Mouse (Mus musculus) lung, adult 2 months (tissue): Measurements from ENCODE around the gene Olfr700.

Experiments
- CTCF ChIP-seq: fragments of 200-500 bp; IDR thresholded peaks from 2 replicates; pipeline ENCODE4 v1.5.1; 2011; ENCODE audit warnings: mild to moderate bottlenecking, low read length, control low read depth; ENCODE audit not compliant: insufficient read depth
- POLR2A ChIP-seq: fragments of 200-500 bp; IDR thresholded peaks from 2 replicates; pipeline ENCODE4 v1.6.1; 2011; ENCODE audit warnings: low read depth, mild to moderate bottlenecking, control low read depth, low read length, borderline replicate concordance; ENCODE audit errors: extremely low read depth

DNA sequence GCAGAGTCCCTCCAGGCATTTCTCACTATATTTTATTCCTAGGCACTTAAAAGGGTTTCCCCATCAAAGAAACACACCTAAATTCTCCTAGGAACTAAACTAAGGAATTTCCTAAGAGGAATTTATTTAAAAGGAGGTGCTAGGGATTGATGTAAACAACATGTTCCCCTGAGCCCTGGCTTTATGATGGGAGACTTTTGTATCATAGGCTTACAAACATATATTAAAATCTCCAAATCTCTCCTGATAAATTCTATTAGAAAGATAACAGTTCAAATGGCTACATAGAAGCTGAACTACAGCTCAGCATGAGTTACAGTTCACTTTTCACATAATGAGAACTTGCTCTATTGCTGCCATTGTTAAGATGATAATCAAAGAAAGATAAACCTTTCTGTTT lies 25.2 kb upstream of the Olfr700 start, which contains the start of gene Olfr702:
- TF ChIP-seq POLR2A (no peak), CTCF (no peak)
